Mouse (Mus musculus) ovary, adult 10 weeks (tissue): ENCODE data around the gene Rtn4. TPM values are rescaled to one million over a fixed set of nuclear protein-coding genes. Genes with fewer than 3 reads are reported as not detected.

Experiments
- polyA plus RNA-seq: library from polyadenylated mRNA; stranded (reverse); fragments of 350-450 nt; fragmentation: Illumina TruSeq; extraction: RNeasy Lipid Tissue Mini Kit (QIAGEN cat#74804); gene quantifications from one replicate; pipeline ENCODE4 v1.2.3, GENCODE M21; 2014

The Rtn4 gene
- polyA plus RNA-seq: 698 TPM

GRCm38 (mm10) chr11:29692683-29693272 is at the start of gene Rtn4:
Gene Rtn4 (plus strand): TSS chr11:29692947.

Other genes starting within 250 kb of the Rtn4 start
- gene Prorsd1, start 177.9 kb upstream of the Rtn4 start, polyA plus RNA-seq: 50.2 TPM
- gene Mtif2, start 166.5 kb upstream of the Rtn4 start, polyA plus RNA-seq: 73.6 TPM
- gene Clhc1, start 145.0 kb upstream of the Rtn4 start, polyA plus RNA-seq: 0.91 TPM
- 2,480 TPM for gene Rps27a, start 144.8 kb upstream of the Rtn4 start, polyA plus RNA-seq
- not detected for gene 4931440F15Rik, start 132.7 kb downstream of the Rtn4 start, polyA plus RNA-seq